Comparison of ENCODE assay signal across 16 mouse cellular contexts in genomic region chr15:45016741-45017140, GRCm38 (mm10).
A peak's percentile ranks its signal among the peaks of the same experiment; 100 is the strongest.
DNase-seq lines count a peak whose midpoint lies in the region; ATAC-seq and TF ChIP-seq lines count a peak whose summit lies in the region.
"Had no signal": no experiment of that assay in that cellular context is flagged by ENCODE, and none has a peak within 500 bp of the region (broad histone marks: within the 10 kb centered on the region; RNA-seq: fewer than 3 reads in every experiment).

No protein-coding gene starts in this region.

- no peaks in the 10 kb centered on the region for H3K4me1 ChIP-seq in midbrain, embryonic 16.5 days (ENCODE audit: control insufficient read depth, insufficient read depth, low read length)
- no peaks in the 10 kb centered on the region for H3K4me1 ChIP-seq in intestine, embryonic 15.5 days (replicated peaks)
- H3K4me1 ChIP-seq: embryonic facial prominence, embryonic 13.5 days; heart, embryonic 10.5 days; midbrain, embryonic 12.5 days had no signal

- TF ChIP-seq CTCF in brain, embryonic 14.5 days (IDR thresholded peaks at IDR 0.05; ENCODE audit: borderline replicate concordance, extremely low read depth, insufficient read depth, insufficient read length): no peak

- WGBS in midbrain, embryonic 16.5 days: 84% methylated on average over 6 of the region's 6 CpGs
- 87% methylated on average over 6 of the region's 6 CpGs for WGBS in intestine, embryonic 15.5 days

- peak; percentile 24 for DNase-seq in brain, embryonic 14.5 days (ENCODE audit: low read depth)
- DNase-seq in frontal cortex, adult 2 months (ENCODE audit: extremely low spot score in 1 of 2, low spot score in 1 of 2): peak; percentile 66 to 74
- peak; percentile 62 to 67 for DNase-seq in left cerebral cortex, adult 18-20 months (ENCODE audit: low spot score in 2 of 2)
- peak; percentile 60 to 69 for DNase-seq in right cerebral cortex, postnatal 10 days (ENCODE audit: low spot score in 2 of 2)
- no peak for DNase-seq in ovary, postnatal 14 days (ENCODE audit: low spot score)
- DNase-seq: adrenal gland, postnatal 10 days; gastrocnemius, postnatal 25 days; lung, adult 2 months; thymus, adult 2 months had no signal

- no peak overlapping the region for H3K4me3 ChIP-seq in midbrain, embryonic 16.5 days (ENCODE audit: low read depth, low read length)
- no peak overlapping the region for H3K4me3 ChIP-seq in intestine, embryonic 15.5 days (replicated peaks)
- H3K4me3 ChIP-seq: embryonic facial prominence, embryonic 13.5 days; heart, embryonic 10.5 days; midbrain, embryonic 12.5 days had no signal

- H3K9ac ChIP-seq in midbrain, embryonic 16.5 days (ENCODE audit: low read depth, low read length): no peak overlapping the region
- H3K9ac ChIP-seq in intestine, embryonic 15.5 days: no peak overlapping the region
- H3K9ac ChIP-seq: embryonic facial prominence, embryonic 13.5 days; midbrain, embryonic 12.5 days had no signal

- no peak overlapping the region for H3K4me2 ChIP-seq in midbrain, embryonic 16.5 days (ENCODE audit: low read length)
- H3K4me2 ChIP-seq in intestine, embryonic 15.5 days (replicated peaks): no peak overlapping the region
- H3K4me2 ChIP-seq: embryonic facial prominence, embryonic 13.5 days; midbrain, embryonic 12.5 days had no signal

- no peaks in the 10 kb centered on the region for H3K36me3 ChIP-seq in midbrain, embryonic 16.5 days (ENCODE audit: control insufficient read depth, insufficient read depth, low read length)
- H3K36me3 ChIP-seq in intestine, embryonic 15.5 days: no peaks in the 10 kb centered on the region
- H3K36me3 ChIP-seq: embryonic facial prominence, embryonic 13.5 days; G1E; heart, embryonic 10.5 days; midbrain, embryonic 12.5 days had no signal

- H3K27ac ChIP-seq in midbrain, embryonic 16.5 days (ENCODE audit: low read length): no peak overlapping the region
- no peak overlapping the region for H3K27ac ChIP-seq in intestine, embryonic 15.5 days
- H3K27ac ChIP-seq: embryonic facial prominence, embryonic 13.5 days; heart, embryonic 10.5 days; macrophage; midbrain, embryonic 12.5 days had no signal

- no peaks in the 10 kb centered on the region for H3K27me3 ChIP-seq in midbrain, embryonic 16.5 days (ENCODE audit: control insufficient read depth, insufficient read depth, low read depth, low read length)
- no peaks in the 10 kb centered on the region for H3K27me3 ChIP-seq in intestine, embryonic 15.5 days (replicated peaks)
- H3K27me3 ChIP-seq: embryonic facial prominence, embryonic 13.5 days; midbrain, embryonic 12.5 days had no signal

- TF ChIP-seq POLR2A in brain, embryonic 14.5 days (IDR thresholded peaks at IDR 0.05; ENCODE audit: borderline replicate concordance, extremely low read depth, insufficient read depth, insufficient read length, poor library complexity, severe bottlenecking): no peak

- no peak for ATAC-seq in midbrain, embryonic 16.5 days
- ATAC-seq in intestine, embryonic 15.5 days: no peak

- no peaks in the 10 kb centered on the region for H3K9me3 ChIP-seq in midbrain, embryonic 16.5 days (replicated peaks; ENCODE audit: control insufficient read depth, low read length, poor library complexity, severe bottlenecking)
- no peaks in the 10 kb centered on the region for H3K9me3 ChIP-seq in intestine, embryonic 15.5 days
- H3K9me3 ChIP-seq: embryonic facial prominence, embryonic 13.5 days; G1E; heart, embryonic 10.5 days; midbrain, embryonic 12.5 days had no signal
